Mouse (Mus musculus): Measurements from ENCODE around the gene Tex13b. TPM values are rescaled to one million over a fixed set of nuclear protein-coding genes. Genes with fewer than 3 reads are reported as not detected.
"Not testable (repeated sequence)": the region's sequence is repeated elsewhere in the genome, so short reads cannot be mapped to it uniquely, and the experiment has no call there.

The Tex13b gene
- not detected in 2 replicates for polyA plus RNA-seq (2015; fragmentation: Nextera tagmentation; extraction: Ambion mirVana)

DNA sequence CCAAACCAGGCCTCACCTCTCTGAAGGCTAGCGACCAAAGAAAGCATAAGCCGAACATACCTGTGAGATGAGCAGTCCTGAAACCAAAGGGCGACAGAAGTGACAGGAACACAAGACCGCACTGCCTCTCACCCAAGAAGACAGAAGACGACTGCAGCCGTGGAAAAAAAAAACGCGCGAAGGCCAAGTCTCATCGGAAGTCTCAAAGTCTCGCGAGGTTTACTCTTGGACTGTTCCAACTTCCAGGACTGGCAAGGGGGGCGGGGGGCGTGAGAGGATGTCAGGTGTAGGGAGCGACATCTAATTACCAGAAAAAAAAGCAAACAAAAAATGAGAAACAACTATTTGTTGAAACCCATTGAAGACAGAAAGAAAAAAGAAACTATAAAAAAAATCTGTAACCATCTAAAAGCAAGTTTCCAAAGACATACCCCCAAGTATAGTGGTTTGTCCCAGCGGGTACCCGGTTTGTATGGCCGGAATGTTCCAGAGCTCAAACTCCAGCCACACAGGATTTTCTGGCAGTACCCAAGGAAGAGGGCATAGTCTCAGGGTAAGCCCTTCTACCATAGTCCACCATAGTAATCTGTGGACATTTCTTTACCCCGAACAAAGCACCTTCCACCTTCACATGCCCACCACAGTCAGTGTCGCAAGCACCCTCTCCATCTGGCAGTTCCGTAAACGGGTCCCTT lies at the start of gene Tex13b:
Gene Tex13b, minus strand, starts transcription at position 122 of the 695 bp plus-strand sequence.
- H3K27ac ChIP-seq, result no peak within 1 kb of the TSS
- H3K4me1 ChIP-seq, result no peaks in the 10 kb centered on the region
- WGBS, result 93% methylated on average over 22 of the region's 22 CpGs
- no peaks in the 10 kb centered on the region for H3K36me3 ChIP-seq (ENCODE audit: poor library complexity, severe bottlenecking)
- no peak within 1 kb of the TSS for H3K9ac ChIP-seq
- 0 out of 2 replicates have a peak, but pooled peaks cover 3% of the 10 kb centered on the region for H3K27me3 ChIP-seq
- H3K4me2 ChIP-seq, result no peak within 1 kb of the TSS
- H3K9me3 ChIP-seq (replicated peaks), result no peaks in the 10 kb centered on the region
- no peak for ATAC-seq
- H3K4me3 ChIP-seq, result no peak within 1 kb of the TSS

DNA sequence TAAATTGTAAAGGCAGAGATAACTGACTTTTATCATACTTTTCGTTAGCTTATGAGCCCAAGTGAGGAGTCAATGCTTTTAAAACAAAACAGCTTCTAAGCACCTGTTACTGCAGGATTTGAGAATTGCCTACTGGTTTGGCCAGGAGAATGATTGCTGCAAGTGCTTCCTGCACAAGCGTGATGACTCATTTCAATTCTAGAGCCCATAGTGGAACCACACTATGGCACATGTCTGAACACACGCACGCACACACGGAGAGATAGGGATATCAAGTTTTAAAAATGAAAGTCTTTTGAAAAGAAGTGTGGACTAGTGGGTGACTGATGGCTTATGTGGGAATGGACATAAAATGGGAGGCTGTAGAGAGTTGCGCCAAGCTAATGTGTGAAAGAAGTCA lies 49.5 kb upstream of the Tex13b start:
- Histone ChIP-seq H3K36me3 (ENCODE audit: poor library complexity, severe bottlenecking) (no peaks in the 10 kb centered on the region), H3K9ac (no peak overlapping the region), H3K9me3 (replicated peaks) (no peaks in the 10 kb centered on the region), H3K4me3 (no peak overlapping the region), H3K4me2 (no peak overlapping the region), H3K4me1 (no peaks in the 10 kb centered on the region), H3K27ac (no peak overlapping the region), H3K27me3 (peaks cover 8% of the 10 kb centered on the region; the same call in 1 of the 2 replicates)
- no peak for ATAC-seq
- WGBS, result 89% methylated on average over 6 of the region's 6 CpGs

DNA sequence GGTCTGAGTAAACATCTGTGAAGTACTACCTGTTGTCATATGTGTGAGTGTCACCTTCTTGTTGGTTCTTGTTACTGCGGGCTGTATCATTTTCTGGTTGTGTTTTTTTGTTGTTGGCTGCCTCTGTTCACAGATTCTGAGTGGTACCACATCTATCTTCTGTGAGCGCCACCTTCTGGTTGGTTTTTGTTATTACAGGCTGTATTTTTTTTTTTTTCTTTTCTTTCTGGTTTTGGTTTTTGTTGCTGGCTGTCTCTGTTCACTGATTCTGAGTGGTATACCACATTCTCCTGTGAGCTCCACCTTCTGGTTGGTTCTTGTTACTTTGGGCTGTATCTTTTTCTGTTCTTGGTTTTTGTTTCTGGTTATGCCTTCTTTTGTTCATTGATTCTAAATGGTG lies 44.2 kb upstream of the Tex13b start:
- no peak overlapping the region for H3K27ac ChIP-seq
- H3K36me3 ChIP-seq (ENCODE audit: poor library complexity, severe bottlenecking), result no peaks in the 10 kb centered on the region
- no peaks in the 10 kb centered on the region; the same call in 1 of the 2 replicates for H3K27me3 ChIP-seq
- ATAC-seq, result no peak
- H3K4me3 ChIP-seq, result no peak overlapping the region
- H3K9ac ChIP-seq, result no peak overlapping the region
- no peaks in the 10 kb centered on the region for H3K4me1 ChIP-seq
- WGBS, result 42% methylated on average over 2 of the region's 2 CpGs
- H3K4me2 ChIP-seq, result no peak overlapping the region
- no peaks in the 10 kb centered on the region for H3K9me3 ChIP-seq (replicated peaks)

DNA sequence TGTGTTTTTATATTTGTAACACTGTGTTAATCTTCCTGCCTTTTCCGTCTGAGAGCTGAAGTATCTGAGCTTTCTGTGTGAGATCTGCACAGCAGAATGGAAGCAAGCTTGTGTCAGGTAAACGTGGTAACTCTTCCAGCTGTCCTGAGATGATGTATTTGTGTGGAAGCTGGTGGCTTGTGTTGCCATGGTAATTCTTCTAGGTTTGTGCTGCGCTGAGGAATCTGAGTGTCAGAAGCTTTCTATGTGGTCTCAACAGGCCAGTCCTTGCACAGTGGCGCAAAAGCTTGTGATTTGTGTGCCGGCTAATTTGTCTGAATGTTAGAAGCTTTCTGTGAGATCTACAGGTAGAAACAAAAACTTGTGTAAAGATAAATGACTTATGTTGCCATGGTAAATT lies 43.8 kb upstream of the Tex13b start:
- not testable (repeated sequence) for ATAC-seq; H3K27ac ChIP-seq; H3K4me2 ChIP-seq; H3K36me3 ChIP-seq (ENCODE audit: poor library complexity, severe bottlenecking); H3K9me3 ChIP-seq (replicated peaks); H3K4me1 ChIP-seq; H3K4me3 ChIP-seq; H3K27me3 ChIP-seq; H3K9ac ChIP-seq
- WGBS, result 63% methylated on average over 5 of the region's 5 CpGs

DNA sequence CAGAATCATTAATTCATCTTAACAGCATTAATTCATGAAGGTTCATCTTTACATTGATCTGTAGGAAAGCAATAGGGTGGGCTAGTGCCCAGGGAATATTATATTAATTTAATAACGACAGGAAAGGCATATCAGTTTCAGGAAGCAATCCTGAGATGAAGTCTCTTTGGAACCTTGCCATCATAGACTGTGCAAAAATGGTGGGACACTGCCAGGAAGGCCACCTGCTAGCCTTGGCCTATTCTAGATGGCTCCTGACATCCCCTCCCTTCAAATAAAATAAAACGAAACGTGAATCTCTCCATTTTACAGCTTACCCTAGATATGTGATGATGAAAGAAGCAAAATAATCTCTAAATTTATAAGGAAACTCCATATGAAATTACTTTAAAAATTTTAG lies 41.3 kb upstream of the Tex13b start:
- 81% methylated on average over 3 of the region's 3 CpGs for WGBS
- no peaks in the 10 kb centered on the region for H3K9me3 ChIP-seq (replicated peaks)
- H3K9ac ChIP-seq, result no peak overlapping the region
- no peak overlapping the region for H3K4me3 ChIP-seq
- H3K27ac ChIP-seq, result no peak overlapping the region
- no peaks in the 10 kb centered on the region for H3K36me3 ChIP-seq (ENCODE audit: poor library complexity, severe bottlenecking)
- H3K4me2 ChIP-seq, result no peak overlapping the region
- no peaks in the 10 kb centered on the region for H3K4me1 ChIP-seq
- no peak for ATAC-seq
- H3K27me3 ChIP-seq, result peaks cover 2% of the 10 kb centered on the region; the same call in 1 of the 2 replicates

DNA sequence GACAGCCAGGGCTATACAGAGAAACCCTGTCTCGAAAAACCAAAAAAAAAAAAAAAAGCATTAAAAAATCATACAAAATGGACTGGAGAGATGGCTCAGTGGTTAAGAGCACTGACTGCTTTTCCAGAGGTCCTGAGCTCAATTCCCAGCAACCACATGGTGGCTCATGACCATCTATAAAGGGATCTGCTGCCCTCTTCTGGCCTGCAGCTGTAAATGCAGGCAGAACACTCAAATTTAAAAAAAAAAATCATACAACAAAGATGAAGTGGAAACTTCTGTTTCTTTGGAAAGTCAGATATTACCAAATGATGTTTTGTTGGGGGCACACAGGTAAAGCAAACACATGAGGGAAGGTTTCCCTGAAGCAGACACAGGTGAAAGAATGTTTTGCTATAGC lies 32.2 kb upstream of the Tex13b start:
- not testable (repeated sequence) for H3K27me3 ChIP-seq; H3K4me2 ChIP-seq; H3K9me3 ChIP-seq (replicated peaks); H3K4me1 ChIP-seq; ATAC-seq; H3K27ac ChIP-seq; H3K9ac ChIP-seq; H3K36me3 ChIP-seq (ENCODE audit: poor library complexity, severe bottlenecking); H3K4me3 ChIP-seq
- 88% methylated on average over 1 of the region's 1 CpGs for WGBS

DNA sequence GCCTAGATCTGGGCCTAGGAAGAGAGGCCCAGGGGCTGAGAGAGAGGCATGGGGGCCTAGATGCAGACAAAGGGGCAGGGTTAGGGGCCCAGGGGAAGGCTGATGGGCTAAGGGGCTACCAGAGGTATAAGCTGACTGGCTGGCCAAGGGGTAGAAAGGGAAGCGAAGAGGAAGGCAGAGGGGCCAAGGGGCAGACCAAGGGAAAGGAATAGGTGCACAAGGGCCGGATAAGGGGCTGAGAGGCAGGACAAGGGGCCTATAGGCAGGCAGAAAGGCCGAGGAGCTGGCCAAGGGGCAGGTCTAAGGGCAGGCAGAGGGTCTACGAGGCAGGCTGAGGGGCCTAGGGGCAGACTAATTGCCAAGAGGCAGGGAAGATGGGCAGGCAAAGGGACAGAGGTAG lies 26.7 kb upstream of the Tex13b start:
- WGBS, result 79% methylated on average over 4 of the region's 4 CpGs
- Histone ChIP-seq H3K9me3 (replicated peaks) (no peaks in the 10 kb centered on the region), H3K27ac (no peak overlapping the region), H3K4me3 (no peak overlapping the region), H3K36me3 (ENCODE audit: poor library complexity, severe bottlenecking) (no peaks in the 10 kb centered on the region), H3K4me1 (no peaks in the 10 kb centered on the region), H3K9ac (no peak overlapping the region), H3K27me3 (peaks cover 14% of the 10 kb centered on the region; the same call in 1 of the 2 replicates), H3K4me2 (no peak overlapping the region)
- no peak for ATAC-seq

DNA sequence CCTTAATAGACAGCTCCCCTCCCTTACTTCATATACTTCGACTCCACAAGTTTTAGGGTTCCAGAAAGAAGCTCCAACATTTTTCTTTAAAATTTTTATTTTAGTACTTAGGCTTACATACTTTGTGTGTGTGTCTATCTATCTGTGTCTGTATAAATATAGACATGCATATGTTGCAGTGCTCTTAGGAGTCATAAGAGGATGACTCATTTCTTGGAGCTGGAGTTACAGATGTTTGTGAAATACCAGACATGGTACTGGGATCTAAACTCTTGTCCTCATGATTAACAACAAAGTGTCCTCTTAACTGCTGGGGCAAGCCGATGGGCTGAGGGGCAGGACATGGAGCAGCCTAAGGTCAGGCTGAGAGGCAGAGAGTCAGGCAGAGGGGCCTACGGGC lies 24.8 kb upstream of the Tex13b start:
- no peak for ATAC-seq

DNA sequence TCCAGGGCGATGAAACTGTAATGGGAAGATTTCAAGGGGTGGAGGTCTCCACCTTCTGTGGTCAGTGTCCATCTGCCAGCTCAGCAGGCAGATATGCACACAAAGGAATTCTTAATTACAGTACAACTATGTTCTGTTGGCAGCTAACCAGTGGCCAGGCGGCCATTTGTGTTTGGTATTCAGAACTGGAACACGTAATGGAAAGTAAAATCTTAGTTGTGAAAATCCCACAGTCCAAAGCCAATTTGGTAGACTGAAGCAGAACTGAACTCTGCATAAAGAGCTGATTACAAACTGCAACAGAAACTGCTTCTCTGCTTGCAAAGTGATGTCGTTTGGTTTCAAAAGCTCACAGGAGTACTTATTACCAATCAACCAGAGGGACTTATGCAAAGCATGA lies 18.5 kb upstream of the Tex13b start:
- 61% methylated on average over 4 of the region's 4 CpGs for WGBS

More for the DNA sequence above, 24.8 kb upstream of the Tex13b start:
- H3K27me3 ChIP-seq, result peaks cover 14% of the 10 kb centered on the region; the same call in 1 of the 2 replicates
- no peak overlapping the region for H3K4me2 ChIP-seq
- WGBS, result 74% methylated on average over 3 of the region's 3 CpGs
- no peaks in the 10 kb centered on the region for H3K36me3 ChIP-seq (ENCODE audit: poor library complexity, severe bottlenecking)
- H3K9ac ChIP-seq, result no peak overlapping the region
- no peaks in the 10 kb centered on the region for H3K4me1 ChIP-seq
- H3K4me3 ChIP-seq, result no peak overlapping the region
- no peak overlapping the region for H3K27ac ChIP-seq
- H3K9me3 ChIP-seq (replicated peaks), result no peaks in the 10 kb centered on the region

DNA sequence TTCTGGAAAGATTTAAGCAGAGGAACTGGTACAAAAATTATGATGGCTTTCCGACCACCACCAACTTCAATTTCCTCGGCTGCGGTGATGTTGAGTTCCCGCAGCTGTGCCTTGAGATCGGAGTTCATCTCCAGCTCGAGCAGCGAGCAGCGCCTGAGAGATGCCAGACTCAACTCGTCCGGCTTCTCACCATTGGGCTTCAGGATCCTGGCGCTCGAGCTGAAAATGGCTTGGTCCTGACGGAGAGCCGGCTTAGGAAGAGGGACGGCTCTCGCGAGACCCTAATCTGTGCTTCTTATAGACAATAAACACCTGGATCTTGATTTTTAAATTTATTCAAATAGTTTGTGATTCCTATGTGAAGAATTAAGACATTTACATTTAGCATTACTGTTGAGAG lies 9.1 kb upstream of the Tex13b start:
- H3K4me1 ChIP-seq, result no peaks in the 10 kb centered on the region
- no peak overlapping the region for H3K4me2 ChIP-seq
- 83% methylated on average over 17 of the region's 17 CpGs for WGBS
- no peak overlapping the region for H3K4me3 ChIP-seq
- H3K27ac ChIP-seq, result no peak overlapping the region
- H3K9ac ChIP-seq, result no peak overlapping the region
- no peaks in the 10 kb centered on the region for H3K36me3 ChIP-seq (ENCODE audit: poor library complexity, severe bottlenecking)
- no peaks in the 10 kb centered on the region for H3K9me3 ChIP-seq (replicated peaks)
- no peaks in the 10 kb centered on the region; the same call in 1 of the 2 replicates for H3K27me3 ChIP-seq
- ATAC-seq, result no peak

More for the DNA sequence above, 18.5 kb upstream of the Tex13b start:
- Histone ChIP-seq H3K9me3 (replicated peaks) (no peaks in the 10 kb centered on the region), H3K27ac (no peak overlapping the region), H3K27me3 (peaks cover 5% of the 10 kb centered on the region; the same call in 1 of the 2 replicates), H3K4me2 (no peak overlapping the region), H3K9ac (no peak overlapping the region), H3K4me3 (no peak overlapping the region), H3K36me3 (ENCODE audit: poor library complexity, severe bottlenecking) (no peaks in the 10 kb centered on the region), H3K4me1 (no peaks in the 10 kb centered on the region)
- ATAC-seq, result no peak

DNA sequence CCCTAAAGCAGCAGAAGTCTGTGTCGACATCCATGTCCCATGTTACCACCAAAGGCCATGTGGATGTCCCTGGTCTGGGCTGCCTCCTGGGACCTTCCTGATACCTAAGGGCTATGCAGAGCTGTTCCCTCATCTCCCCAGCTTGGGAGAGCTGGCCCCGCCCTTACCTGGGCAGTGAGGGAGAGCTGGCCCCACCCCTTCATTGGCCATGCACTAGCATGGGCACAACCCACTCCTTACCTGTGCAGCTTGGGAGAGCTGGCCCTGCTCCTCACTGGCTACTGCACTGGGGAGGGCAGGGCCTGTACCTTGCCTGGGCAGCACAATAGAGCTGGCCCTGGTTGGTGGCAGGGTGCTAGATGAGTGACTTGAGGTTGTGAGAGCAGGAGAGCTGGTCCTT lies 7.9 kb downstream of the Tex13b start:
- Histone ChIP-seq H3K9me3 (replicated peaks) (no peaks in the 10 kb centered on the region), H3K27me3 (peaks cover 10% of the 10 kb centered on the region; the same call in 1 of the 2 replicates), H3K4me3 (no peak overlapping the region), H3K27ac (no peak overlapping the region), H3K4me1 (no peaks in the 10 kb centered on the region), H3K9ac (no peak overlapping the region), H3K36me3 (ENCODE audit: poor library complexity, severe bottlenecking) (no peaks in the 10 kb centered on the region), H3K4me2 (no peak overlapping the region)
- 96% methylated on average over 2 of the region's 2 CpGs for WGBS
- no peak for ATAC-seq

DNA sequence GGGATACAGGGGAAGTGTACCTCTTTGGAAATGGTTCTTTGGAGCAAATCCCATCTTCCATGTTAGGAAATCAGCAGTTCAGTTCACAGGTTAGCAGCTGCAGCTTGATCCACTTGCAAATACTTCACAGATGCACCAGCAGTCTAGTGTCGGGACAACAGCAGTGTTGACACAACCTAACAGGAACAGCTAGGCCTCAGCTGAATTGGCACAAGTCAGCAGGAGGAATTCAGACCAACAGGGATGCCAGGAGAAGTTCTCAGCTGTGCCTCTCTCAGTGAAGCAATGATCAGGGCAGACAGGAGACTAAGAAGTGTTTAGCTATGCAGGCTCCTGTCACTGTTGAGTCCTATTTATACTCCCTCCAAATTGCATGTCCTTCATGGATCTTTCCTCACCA lies 43.4 kb downstream of the Tex13b start:
- Histone ChIP-seq H3K9me3 (replicated peaks) (no peaks in the 10 kb centered on the region), H3K36me3 (ENCODE audit: poor library complexity, severe bottlenecking) (no peaks in the 10 kb centered on the region), H3K9ac (no peak overlapping the region), H3K4me1 (no peaks in the 10 kb centered on the region), H3K27ac (no peak overlapping the region), H3K4me3 (no peak overlapping the region), H3K4me2 (no peak overlapping the region), H3K27me3 (no peaks in the 10 kb centered on the region)
- no peak for ATAC-seq
- WGBS, result 84% methylated on average over 1 of the region's 1 CpGs
